ENCODE assay signal across 31 mouse cellular contexts in the genomic region with DNA sequence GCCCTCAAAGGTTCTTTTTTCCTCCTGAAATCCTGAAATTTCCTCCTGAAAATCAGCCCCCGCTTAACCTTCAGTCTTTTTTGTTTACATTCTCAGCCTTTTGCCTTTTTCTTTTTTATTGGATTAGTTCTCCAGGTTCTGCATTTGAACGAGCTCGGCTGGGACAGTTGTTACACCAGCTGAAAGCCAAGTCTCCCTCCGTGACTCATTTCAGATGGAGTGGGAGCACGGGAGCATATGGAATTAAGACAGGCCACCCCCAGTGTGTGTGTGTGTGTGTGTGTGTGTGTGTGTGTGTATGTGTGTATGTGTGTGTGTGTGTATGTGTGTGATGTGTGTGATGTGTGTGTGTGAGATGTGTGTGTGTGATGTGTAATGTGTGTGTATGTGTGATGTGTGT. TPM values are rescaled to one million over a fixed set of nuclear protein-coding genes. Genes with fewer than 3 reads are reported as not detected.
DNase-seq lines count a peak whose midpoint lies in the region; ATAC-seq and TF ChIP-seq lines count a peak whose summit lies in the region.
"Had no signal": no experiment of that assay in that cellular context is flagged by ENCODE, and none has a peak within 500 bp of the region (broad histone marks: within the 10 kb centered on the region; RNA-seq: fewer than 3 reads in every experiment).

No protein-coding gene starts in this region.

- no peak overlapping the region for H3K27ac ChIP-seq in stomach, postnatal 0 days (replicated peaks)
- H3K27ac ChIP-seq: embryonic facial prominence, embryonic 10.5 days; embryonic facial prominence, embryonic 13.5 days; forebrain, embryonic 12.5 days; forebrain, embryonic 15.5 days; heart, adult 2 months; heart, embryonic 10.5 days; heart, embryonic 13.5 days; hindbrain, embryonic 14.5 days; hindbrain, postnatal 0 days had no signal

- no peaks in the 10 kb centered on the region for H3K36me3 ChIP-seq in stomach, postnatal 0 days (ENCODE audit: control insufficient read depth, insufficient read depth, low read length)
- H3K36me3 ChIP-seq: embryonic facial prominence, embryonic 10.5 days; embryonic facial prominence, embryonic 13.5 days; forebrain, embryonic 12.5 days; forebrain, embryonic 15.5 days; heart, embryonic 10.5 days; heart, embryonic 13.5 days had no signal

- ATAC-seq in stomach, postnatal 0 days (ENCODE audit: low FRiP score, low TSS enrichment) = no peak
- ATAC-seq: CD4-positive, CD25-positive, alpha-beta regulatory T cell, adult 4 months; forebrain, embryonic 15.5 days; hindbrain, postnatal 0 days had no signal

- TF ChIP-seq EP300 in stomach, postnatal 0 days (optimal IDR thresholded peaks at IDR 0.05) = no peak

- H3K9ac ChIP-seq in stomach, postnatal 0 days (ENCODE audit: low read length) = no peak overlapping the region
- H3K9ac ChIP-seq: embryonic facial prominence, embryonic 13.5 days; forebrain, embryonic 12.5 days; forebrain, embryonic 15.5 days; heart, embryonic 13.5 days; hindbrain, embryonic 14.5 days had no signal

- no peaks in the 10 kb centered on the region for H3K27me3 ChIP-seq in stomach, postnatal 0 days (ENCODE audit: control insufficient read depth, insufficient read depth, low read length)
- H3K27me3 ChIP-seq: embryonic facial prominence, embryonic 13.5 days; forebrain, embryonic 15.5 days had no signal

- H3K4me1 ChIP-seq in stomach, postnatal 0 days (replicated peaks; ENCODE audit: control insufficient read depth, insufficient read depth) = 0 out of 2 replicates have a peak, but pooled peaks cover 2% of the 10 kb centered on the region

- WGBS in stomach, postnatal 0 days = 31% methylated on average over 5 of the region's 5 CpGs

- H3K4me3 ChIP-seq in stomach, postnatal 0 days (ENCODE audit: low read depth, low read length) = no peak overlapping the region
- H3K4me3 ChIP-seq: embryonic facial prominence, embryonic 10.5 days; embryonic facial prominence, embryonic 13.5 days; erythroblast, embryonic 14.5 days; forebrain, embryonic 12.5 days; forebrain, embryonic 15.5 days; heart, adult 2 months; heart, embryonic 10.5 days; heart, embryonic 13.5 days had no signal

- H3K9me3 ChIP-seq in stomach, postnatal 0 days (ENCODE audit: control insufficient read depth, low read length) = no peaks in the 10 kb centered on the region
- H3K9me3 ChIP-seq: embryonic facial prominence, embryonic 10.5 days; embryonic facial prominence, embryonic 13.5 days; forebrain, embryonic 12.5 days; forebrain, embryonic 15.5 days; heart, embryonic 10.5 days; heart, embryonic 13.5 days had no signal

- no peak for TF ChIP-seq CTCF in stomach, postnatal 0 days (IDR thresholded peaks at IDR 0.05; ENCODE audit: low read depth)

- peak; percentile 28 for DNase-seq in layer of hippocampus, adult 9-11 months
- no peak for DNase-seq in layer of hippocampus, postnatal 36 days
- DNase-seq in left cerebral cortex, postnatal 25 days (ENCODE audit: low spot score in 2 of 2) = peak; percentile 18 to 69
- no peak for DNase-seq in left cerebral cortex, adult 11 months (ENCODE audit: low spot score)
- peak; percentile 43 to 51 for DNase-seq in right cerebral cortex, adult 2 months (ENCODE audit: low spot score in 2 of 2)
- DNase-seq in right cerebral cortex, postnatal 4 days = no peak
- DNase-seq in stomach, postnatal 0 days (ENCODE audit: low spot score) = no peak
- DNase-seq: adrenal gland, adult 2 months; adrenal gland, postnatal 14 days; cerebellum, adult 11-12 months; cerebellum, adult 8-10 months; embryo, embryonic 11 days; gastrocnemius, postnatal 10 days; gastrocnemius, postnatal 36 days; heart, adult 2 months; heart, postnatal 14 days; heart, postnatal 4 days had no signal

- intact Hi-C loops in left cerebral cortex, postnatal 25 days (cut with DNase I) = loop anchor here (10.0 kb wide), 1 partner anchor 293 kb away; no protein-coding TSS in a partner anchor

- no peak overlapping the region for H3K4me2 ChIP-seq in stomach, postnatal 0 days (replicated peaks; ENCODE audit: low read depth)
- H3K4me2 ChIP-seq: embryonic facial prominence, embryonic 13.5 days; forebrain, embryonic 12.5 days; forebrain, embryonic 15.5 days; heart, embryonic 13.5 days; hindbrain, embryonic 14.5 days had no signal

RNA-seq across cellular contexts. Expression of a gene that starts 28.5 kb away (rescaled TPM):
- 100 to 1,000 TPM; 170 to 180 TPM for total RNA-seq in layer of hippocampus, postnatal 36 days (2021)
- total RNA-seq in left cerebral cortex, postnatal 25 days (2021) = 100 to 1,000 TPM; 137 to 140 TPM
- 403 and 419 TPM in 2 replicates for polyA plus RNA-seq in stomach, postnatal 0 days (2015; fragmentation: Nextera tagmentation; extraction: Ambion mirVana)

RNA-seq across cellular contexts. Expression of a gene that starts 29.2 kb away (rescaled TPM):
- total RNA-seq in layer of hippocampus, postnatal 36 days (2021) = 10 to 100 TPM; 38.7 to 51.4 TPM
- total RNA-seq in left cerebral cortex, postnatal 25 days (2021) = 10 to 100 TPM; 35.2 to 49.6 TPM
- 31.5 and 34.6 TPM in 2 replicates for polyA plus RNA-seq in stomach, postnatal 0 days (2015; fragmentation: Nextera tagmentation; extraction: Ambion mirVana)

RNA-seq across cellular contexts. Expression of a gene that starts 37.2 kb away (rescaled TPM):
- 10 to 100 TPM; 44.9 to 51.7 TPM for total RNA-seq in layer of hippocampus, postnatal 36 days (2021)
- total RNA-seq in left cerebral cortex, postnatal 25 days (2021) = 10 to 100 TPM; 77.5 to 79.8 TPM
- polyA plus RNA-seq in stomach, postnatal 0 days (2015; fragmentation: Nextera tagmentation; extraction: Ambion mirVana) = 0.30 and 0.57 TPM in 2 replicates
- total RNA-seq: gastrocnemius, adult 18-20 months; gastrocnemius, postnatal 36 days; granulocyte monocyte progenitor cell, adult 5-6 weeks; MEL had no signal
- polyA plus RNA-seq: C2C12; CD4-positive, CD25-positive, alpha-beta regulatory T cell, adult 4 months; erythroblast, embryonic 14.5 days had no signal

RNA-seq across cellular contexts. Expression of a gene that starts 38.2 kb away (rescaled TPM):
- 10 to 100 TPM; 35.0 to 44.9 TPM for total RNA-seq in layer of hippocampus, postnatal 36 days (2021)
- total RNA-seq in left cerebral cortex, postnatal 25 days (2021) = 10 to 100 TPM; 34.0 TPM
- 31.8 and 33.2 TPM in 2 replicates for polyA plus RNA-seq in stomach, postnatal 0 days (2015; fragmentation: Nextera tagmentation; extraction: Ambion mirVana)

RNA-seq across cellular contexts. Expression of a gene that starts 38.4 kb away (rescaled TPM):
- total RNA-seq in layer of hippocampus, postnatal 36 days (2021) = 10 to 100 TPM; 30.3 to 30.4 TPM
- 10 to 100 TPM; 28.6 to 29.7 TPM for total RNA-seq in left cerebral cortex, postnatal 25 days (2021)
- polyA plus RNA-seq in stomach, postnatal 0 days (2015; fragmentation: Nextera tagmentation; extraction: Ambion mirVana) = 40.6 and 44.5 TPM in 2 replicates

Comparison
In these comparisons a context has a peak if more than half of its experiments do, and no peak if none do; other contexts are left out.
1. DNase-seq: peak in layer of hippocampus, adult 9-11 months (single experiment), left cerebral cortex, postnatal 25 days (2 of 2) and right cerebral cortex, adult 2 months (2 of 2); none in layer of hippocampus, postnatal 36 days (0 of 2), left cerebral cortex, adult 11 months (single experiment), right cerebral cortex, postnatal 4 days (single experiment) and stomach, postnatal 0 days (single experiment).